Mouse (Mus musculus): ENCODE measurements at regions not wholly inside any gene's neighbourhood (a gene's known extent, or its start where the extent isn't known, plus 50 kb on each side); places are given as distances from the start of the nearest gene placed in this dataset.
"Not testable (repeated sequence)": the region's sequence is repeated elsewhere in the genome, so short reads cannot be mapped to it uniquely, and the experiment has no call there.

DNA sequence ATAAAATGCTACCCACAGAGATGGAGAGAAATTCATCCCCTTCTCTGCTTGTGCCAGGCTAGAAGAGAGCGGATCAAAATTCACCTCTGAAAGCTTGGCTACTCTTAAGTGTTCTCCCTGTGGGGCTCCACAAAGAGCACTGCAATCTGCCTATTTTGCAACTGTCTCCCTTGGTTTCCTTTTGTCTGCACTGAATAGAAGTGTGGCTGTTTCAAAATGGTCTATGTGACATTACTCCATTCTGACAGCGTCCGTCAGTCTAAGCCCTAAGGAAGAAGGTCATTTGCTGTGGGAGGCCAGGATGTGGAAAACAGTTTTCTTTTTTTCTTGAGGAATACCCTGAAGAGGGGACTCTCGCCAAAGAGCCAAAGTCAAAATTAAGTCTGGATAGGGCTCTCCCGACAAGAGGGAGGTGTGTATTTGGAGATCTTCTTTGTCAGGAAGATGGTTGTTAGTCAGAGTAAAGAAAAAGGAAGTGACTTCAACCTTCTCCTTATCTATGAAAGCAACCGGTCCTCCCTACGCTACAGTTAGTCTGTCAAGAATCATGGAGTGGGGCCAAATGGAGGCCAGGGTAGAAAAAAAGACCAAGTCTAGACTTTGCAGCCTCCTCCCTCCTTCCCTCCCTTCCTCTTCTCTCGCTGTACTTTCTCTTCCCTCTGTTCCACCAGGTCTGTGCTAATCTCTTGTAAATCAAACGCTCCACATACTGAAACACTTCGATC is 198.2 kb upstream of the Hmga2 start:
- Histone ChIP-seq H3K4me1 (ENCODE audit: control insufficient read depth, insufficient read depth, low read length) (no peaks in the 10 kb centered on the region), H3K9me3 (ENCODE audit: control insufficient read depth, low read length) (no peaks in the 10 kb centered on the region), H3K9ac (ENCODE audit: low read depth, low read length) (no peak overlapping the region), H3K4me3 (ENCODE audit: low read length) (no peak overlapping the region), H3K27me3 (replicated peaks; ENCODE audit: control insufficient read depth, insufficient read depth, low read length) (no peaks in the 10 kb centered on the region), H3K27ac (ENCODE audit: low read length) (no peak overlapping the region), H3K4me2 (ENCODE audit: low read depth, low read length) (no peak overlapping the region), H3K36me3 (ENCODE audit: control insufficient read depth, insufficient read depth, low read length) (no peaks in the 10 kb centered on the region)
- 71% methylated on average over 10 of the region's 10 CpGs for WGBS
- ATAC-seq = no peak

DNA sequence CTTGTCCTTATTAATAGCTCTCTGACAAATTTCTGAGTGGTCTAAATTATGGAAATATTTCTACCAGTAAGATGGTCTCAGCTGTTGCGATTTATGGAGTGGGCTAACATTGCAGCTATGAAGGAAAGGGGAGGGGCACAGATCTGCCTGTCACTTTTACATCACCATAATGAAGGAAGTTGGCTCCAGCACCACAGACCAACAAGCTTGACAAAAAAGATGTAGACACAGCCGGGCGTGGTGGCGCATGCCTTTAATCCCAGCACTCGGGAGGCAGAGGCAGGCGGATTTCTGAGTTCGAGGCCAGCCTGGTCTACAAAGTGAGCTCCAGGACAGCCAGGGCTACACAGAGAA is 191.4 kb upstream of the Hmga2 start:
- not testable (repeated sequence) for H3K27me3 ChIP-seq (replicated peaks; ENCODE audit: control insufficient read depth, insufficient read depth, low read length); H3K27ac ChIP-seq (ENCODE audit: low read length); H3K4me1 ChIP-seq (ENCODE audit: control insufficient read depth, insufficient read depth, low read length); ATAC-seq; H3K9me3 ChIP-seq (ENCODE audit: control insufficient read depth, low read length); H3K36me3 ChIP-seq (ENCODE audit: control insufficient read depth, insufficient read depth, low read length); H3K9ac ChIP-seq (ENCODE audit: low read depth, low read length); H3K4me3 ChIP-seq (ENCODE audit: low read length); H3K4me2 ChIP-seq (ENCODE audit: low read depth, low read length)
- WGBS = 93% methylated on average over 7 of the region's 7 CpGs

- Histone ChIP-seq H3K4me2 (ENCODE audit: low read depth, low read length) (no peak overlapping the region), H3K4me1 (ENCODE audit: control insufficient read depth, insufficient read depth, low read length) (no peaks in the 10 kb centered on the region; the same call in 1 of the 2 replicates), H3K4me3 (ENCODE audit: low read length) (no peak overlapping the region), H3K27ac (ENCODE audit: low read length) (no peak overlapping the region), H3K9me3 (ENCODE audit: control insufficient read depth, low read length) (no peaks in the 10 kb centered on the region), H3K36me3 (ENCODE audit: control insufficient read depth, insufficient read depth, low read length) (no peaks in the 10 kb centered on the region), H3K9ac (ENCODE audit: low read depth, low read length) (no peak overlapping the region), H3K27me3 (replicated peaks; ENCODE audit: control insufficient read depth, insufficient read depth, low read length) (no peaks in the 10 kb centered on the region)
- WGBS = 63% methylated on average over 12 of the region's 12 CpGs
- ATAC-seq = peak; percentile 59; the same call in 1 of the 2 replicates
Observed at GRCm38 (mm10) chr10:120666985-120667677, 190.9 kb upstream of the Hmga2 start.

DNA sequence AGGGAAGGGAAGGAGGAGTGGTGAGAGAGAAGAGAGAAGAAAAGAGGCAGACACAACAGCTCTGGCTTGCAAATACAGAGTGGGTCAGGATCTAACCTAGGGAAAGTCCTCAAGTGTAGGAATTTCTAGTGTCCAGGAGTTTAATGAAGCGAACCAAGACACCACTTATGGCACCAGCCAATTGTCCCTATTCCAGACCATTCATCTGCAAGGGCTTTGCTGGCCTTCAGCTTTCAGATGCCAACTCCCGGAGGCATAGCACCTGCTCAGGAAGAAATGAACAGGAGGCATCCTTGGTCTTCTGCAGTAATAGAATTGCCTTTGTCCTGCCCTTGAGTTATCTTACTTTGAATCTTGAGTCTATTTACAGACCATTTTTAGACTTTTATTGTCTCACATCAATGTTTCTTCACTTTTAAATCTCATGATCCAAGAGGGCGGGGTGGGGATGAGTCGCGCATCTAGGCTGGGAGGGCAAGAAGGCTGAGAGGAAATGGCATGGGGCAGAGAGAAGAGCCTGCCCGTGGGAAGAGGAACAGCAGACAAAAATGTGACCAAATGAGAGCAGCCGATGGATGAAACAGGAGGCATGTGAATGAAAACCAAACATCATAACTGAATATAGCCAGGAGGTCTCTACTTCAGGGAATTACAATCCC is 190.1 kb upstream of the Hmga2 start:
- no peaks in the 10 kb centered on the region for H3K27me3 ChIP-seq (replicated peaks; ENCODE audit: control insufficient read depth, insufficient read depth, low read length)
- H3K4me2 ChIP-seq (ENCODE audit: low read depth, low read length) = no peak overlapping the region
- no peaks in the 10 kb centered on the region for H3K9me3 ChIP-seq (ENCODE audit: control insufficient read depth, low read length)
- WGBS = 82% methylated on average over 7 of the region's 7 CpGs
- no peak overlapping the region for H3K4me3 ChIP-seq (ENCODE audit: low read length)
- ATAC-seq = no peak
- H3K27ac ChIP-seq (ENCODE audit: low read length) = no peak overlapping the region
- H3K36me3 ChIP-seq (ENCODE audit: control insufficient read depth, insufficient read depth, low read length) = no peaks in the 10 kb centered on the region
- H3K4me1 ChIP-seq (ENCODE audit: control insufficient read depth, insufficient read depth, low read length) = no peaks in the 10 kb centered on the region; the same call in 1 of the 2 replicates
- no peak overlapping the region for H3K9ac ChIP-seq (ENCODE audit: low read depth, low read length)

GRCm38 (mm10) chr10:120665670-120666069 is 189.4 kb upstream of the Hmga2 start:
- Histone ChIP-seq H3K9ac (ENCODE audit: low read depth, low read length) (no peak overlapping the region), H3K27me3 (replicated peaks; ENCODE audit: control insufficient read depth, insufficient read depth, low read length) (no peaks in the 10 kb centered on the region), H3K4me1 (ENCODE audit: control insufficient read depth, insufficient read depth, low read length) (no peaks in the 10 kb centered on the region; the same call in 1 of the 2 replicates), H3K4me2 (ENCODE audit: low read depth, low read length) (no peak overlapping the region), H3K9me3 (ENCODE audit: control insufficient read depth, low read length) (no peaks in the 10 kb centered on the region), H3K27ac (ENCODE audit: low read length) (0 out of 2 replicates have a peak overlapping the region, but pooled peaks have one; percentile 3), H3K4me3 (ENCODE audit: low read length) (no peak overlapping the region), H3K36me3 (ENCODE audit: control insufficient read depth, insufficient read depth, low read length) (no peaks in the 10 kb centered on the region)
- no peak for ATAC-seq
- WGBS = 59% methylated on average over 5 of the region's 5 CpGs

GRCm38 (mm10) chr10:120664419-120664818 is 188.2 kb upstream of the Hmga2 start:
- no peaks in the 10 kb centered on the region; the same call in 1 of the 2 replicates for H3K4me1 ChIP-seq (ENCODE audit: control insufficient read depth, insufficient read depth, low read length)
- 87% methylated on average over 5 of the region's 5 CpGs for WGBS
- no peak overlapping the region for H3K9ac ChIP-seq (ENCODE audit: low read depth, low read length)
- no peaks in the 10 kb centered on the region for H3K36me3 ChIP-seq (ENCODE audit: control insufficient read depth, insufficient read depth, low read length)
- H3K4me3 ChIP-seq (ENCODE audit: low read length) = no peak overlapping the region
- ATAC-seq = no peak
- no peak overlapping the region for H3K27ac ChIP-seq (ENCODE audit: low read length)
- H3K9me3 ChIP-seq (ENCODE audit: control insufficient read depth, low read length) = no peaks in the 10 kb centered on the region
- no peak overlapping the region for H3K4me2 ChIP-seq (ENCODE audit: low read depth, low read length)
- no peaks in the 10 kb centered on the region for H3K27me3 ChIP-seq (replicated peaks; ENCODE audit: control insufficient read depth, insufficient read depth, low read length)

GRCm38 (mm10) chr10:120663396-120663795 is 187.1 kb upstream of the Hmga2 start:
- 54% methylated on average over 11 of the region's 11 CpGs for WGBS

DNA sequence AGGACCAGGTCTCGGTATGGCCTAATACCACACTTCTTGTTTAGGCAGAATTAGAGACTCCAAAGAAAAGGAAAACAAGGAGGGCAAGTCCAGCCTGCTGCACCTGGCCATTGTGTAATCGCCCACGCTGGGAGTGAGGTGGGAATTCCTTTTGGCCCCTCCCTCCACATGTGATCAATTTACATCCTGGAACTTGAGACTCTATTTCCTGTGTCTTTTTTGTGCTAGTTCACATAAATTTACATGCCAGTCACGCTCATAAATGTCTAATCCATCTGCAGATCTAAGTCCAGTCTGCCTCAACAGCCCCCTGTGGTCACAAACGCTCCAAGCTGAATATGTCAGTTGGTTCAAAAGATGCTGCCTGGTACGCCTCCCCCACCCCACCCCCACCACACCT is 184.2 kb upstream of the Hmga2 start:
- Histone ChIP-seq H3K4me2 (ENCODE audit: low read depth, low read length) (no peak overlapping the region), H3K36me3 (ENCODE audit: control insufficient read depth, insufficient read depth, low read length) (no peaks in the 10 kb centered on the region), H3K9me3 (ENCODE audit: control insufficient read depth, low read length) (no peaks in the 10 kb centered on the region), H3K4me3 (ENCODE audit: low read length) (no peak overlapping the region), H3K27me3 (replicated peaks; ENCODE audit: control insufficient read depth, insufficient read depth, low read length) (no peaks in the 10 kb centered on the region), H3K27ac (ENCODE audit: low read length) (no peak overlapping the region), H3K4me1 (ENCODE audit: control insufficient read depth, insufficient read depth, low read length) (no peaks in the 10 kb centered on the region), H3K9ac (ENCODE audit: low read depth, low read length) (no peak overlapping the region)
- ATAC-seq = no peak
- WGBS = 58% methylated on average over 6 of the region's 6 CpGs

More at GRCm38 (mm10) chr10:120663396-120663795, 187.1 kb upstream of the Hmga2 start:
- no peak overlapping the region for H3K4me2 ChIP-seq (ENCODE audit: low read depth, low read length)
- no peaks in the 10 kb centered on the region for H3K27me3 ChIP-seq (replicated peaks; ENCODE audit: control insufficient read depth, insufficient read depth, low read length)
- ATAC-seq = no peak
- H3K9ac ChIP-seq (ENCODE audit: low read depth, low read length) = no peak overlapping the region
- H3K4me1 ChIP-seq (ENCODE audit: control insufficient read depth, insufficient read depth, low read length) = no peaks in the 10 kb centered on the region; the same call in 1 of the 2 replicates
- H3K27ac ChIP-seq (ENCODE audit: low read length) = no peak overlapping the region
- no peaks in the 10 kb centered on the region for H3K36me3 ChIP-seq (ENCODE audit: control insufficient read depth, insufficient read depth, low read length)
- no peak overlapping the region for H3K4me3 ChIP-seq (ENCODE audit: low read length)
- no peaks in the 10 kb centered on the region for H3K9me3 ChIP-seq (ENCODE audit: control insufficient read depth, low read length)

GRCm38 (mm10) chr10:120655238-120655931 is 179.1 kb upstream of the Hmga2 start:
- H3K4me2 ChIP-seq (ENCODE audit: low read depth, low read length) = no peak overlapping the region
- H3K27me3 ChIP-seq (replicated peaks; ENCODE audit: control insufficient read depth, insufficient read depth, low read length) = no peaks in the 10 kb centered on the region
- H3K27ac ChIP-seq (ENCODE audit: low read length) = no peak overlapping the region
- ATAC-seq = no peak
- no peak overlapping the region for H3K9ac ChIP-seq (ENCODE audit: low read depth, low read length)
- WGBS = 66% methylated on average over 14 of the region's 14 CpGs
- no peaks in the 10 kb centered on the region for H3K36me3 ChIP-seq (ENCODE audit: control insufficient read depth, insufficient read depth, low read length)
- no peaks in the 10 kb centered on the region for H3K9me3 ChIP-seq (ENCODE audit: control insufficient read depth, low read length)
- peaks cover 8% of the 10 kb centered on the region for H3K4me1 ChIP-seq (ENCODE audit: control insufficient read depth, insufficient read depth, low read length)
- no peak overlapping the region for H3K4me3 ChIP-seq (ENCODE audit: low read length)
